Mouse (Mus musculus) frontal cortex, postnatal 14 days (tissue): ENCODE measurements around the gene Kif18b.

Experiments used
- DNase-seq, 2 experiments: peaks; one replicate each; pipeline ENCODE4 v3.0.0; 2022; ENCODE audit warnings: low spot score in 2 of 2

The Kif18b gene

GRCm38 (mm10) chr11:102937529-102938182 lies 12.7 kb upstream of the Kif18b start:
- DNase-seq, result no peak

- no peak for DNase-seq
Measured at GRCm38 (mm10) chr11:102936272-102936671, 11.3 kb upstream of the Kif18b start.

DNA sequence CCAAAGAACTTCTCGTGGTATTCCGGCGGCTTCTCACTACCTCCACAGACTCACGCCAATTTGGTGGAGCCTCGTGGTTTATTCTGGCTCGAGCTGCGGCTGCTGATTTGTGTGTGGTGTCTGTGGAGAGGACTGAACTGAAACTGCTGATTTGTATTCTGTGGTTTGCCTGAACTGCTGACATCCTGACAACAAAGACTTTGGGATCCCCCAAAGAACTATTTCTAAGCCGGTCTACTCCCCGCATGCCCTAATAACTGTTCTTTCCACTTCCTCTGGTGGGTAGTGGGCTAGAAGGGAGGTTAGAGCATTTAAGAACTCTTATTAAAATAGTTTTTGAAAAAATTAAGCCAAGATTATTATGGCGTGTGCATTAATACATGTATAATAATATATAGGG lies 5.7 kb upstream of the Kif18b start:
- no peak for DNase-seq

DNA sequence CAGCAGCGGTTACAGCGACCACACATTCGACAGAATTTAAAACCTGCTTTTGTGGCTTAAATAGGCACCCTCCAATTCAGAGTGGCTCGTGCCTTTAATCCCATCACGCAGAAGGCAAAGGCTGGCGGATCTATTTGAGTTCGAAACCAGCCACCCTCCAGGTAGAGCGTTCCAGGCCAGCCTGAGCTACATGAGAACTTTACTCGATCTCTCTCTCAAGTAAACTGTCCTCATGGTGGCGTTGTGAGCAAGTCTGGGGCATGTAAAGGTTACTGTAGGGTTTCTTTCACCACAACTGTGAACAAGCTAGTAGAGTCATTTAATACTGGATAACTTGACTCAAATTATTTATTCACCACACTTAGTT lies 410 bp upstream of the Kif18b start:
- no peak for DNase-seq

DNA sequence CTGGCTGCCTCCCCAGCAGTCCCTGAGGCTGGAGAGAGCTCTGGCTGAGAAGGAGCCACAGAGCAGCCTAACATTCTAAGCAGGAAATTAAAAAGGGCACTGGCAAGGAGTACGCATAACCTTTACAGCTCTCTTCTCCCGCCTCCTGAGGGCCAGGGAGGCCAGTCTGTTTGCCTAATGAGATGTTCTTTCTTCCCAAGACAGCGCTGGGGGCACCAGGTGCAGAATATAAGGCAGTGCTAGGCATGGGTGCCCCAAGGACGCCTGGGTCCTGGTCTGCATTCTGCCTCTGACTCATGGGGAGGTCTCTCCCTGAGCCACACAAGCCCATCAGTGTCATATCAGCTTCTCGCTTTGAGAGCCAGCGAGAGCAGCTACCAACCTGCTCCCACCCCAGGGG lies 3.4 kb downstream of the Kif18b start:
- DNase-seq, result no peak

- no peak for DNase-seq
Measured at GRCm38 (mm10) chr11:102918077-102918476, 6.8 kb downstream of the Kif18b start.

DNA sequence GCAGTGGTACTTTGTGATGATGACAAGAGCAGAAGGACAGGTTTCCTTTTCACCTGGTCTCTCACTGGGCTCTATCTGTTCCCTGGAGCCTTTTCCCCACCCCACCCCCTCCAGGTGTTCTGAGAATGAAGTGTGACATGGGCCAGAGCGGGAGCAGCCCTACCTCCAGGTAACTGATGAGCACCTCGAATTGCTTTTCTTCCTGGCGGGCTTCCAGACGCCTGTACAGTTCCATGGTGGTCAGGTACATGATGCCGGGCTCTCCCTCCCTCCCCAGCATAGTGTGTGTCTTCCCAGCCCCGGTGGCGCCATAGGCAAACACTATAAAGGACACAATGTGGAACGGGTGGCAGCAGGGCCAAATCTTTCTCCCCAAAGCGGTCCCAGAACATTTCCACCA lies 9.5 kb downstream of the Kif18b start:
- DNase-seq, result no peak

DNA sequence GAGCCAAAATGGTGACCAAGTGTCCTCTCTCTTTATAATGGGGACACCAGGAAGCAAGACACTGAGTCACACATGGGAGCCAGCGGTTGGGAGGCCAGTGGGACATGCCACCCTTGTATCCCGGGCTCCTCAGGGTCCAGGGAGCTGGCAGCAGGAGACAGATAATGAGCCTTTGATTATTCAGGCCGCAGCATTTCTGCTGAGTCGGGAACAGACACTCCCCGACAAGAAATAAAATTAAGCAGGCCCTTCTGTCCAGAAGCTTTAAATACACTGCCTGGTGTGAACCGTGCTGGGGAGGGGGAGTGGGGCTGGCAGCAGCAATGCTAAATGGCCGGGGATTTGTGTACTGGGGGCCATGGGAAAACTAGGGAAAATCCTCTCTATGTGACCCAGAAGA lies 13.5 kb downstream of the Kif18b start:
- no peak for DNase-seq

- no peak for DNase-seq
Measured at GRCm38 (mm10) chr11:102903654-102904053, 21.3 kb downstream of the Kif18b start.

DNA sequence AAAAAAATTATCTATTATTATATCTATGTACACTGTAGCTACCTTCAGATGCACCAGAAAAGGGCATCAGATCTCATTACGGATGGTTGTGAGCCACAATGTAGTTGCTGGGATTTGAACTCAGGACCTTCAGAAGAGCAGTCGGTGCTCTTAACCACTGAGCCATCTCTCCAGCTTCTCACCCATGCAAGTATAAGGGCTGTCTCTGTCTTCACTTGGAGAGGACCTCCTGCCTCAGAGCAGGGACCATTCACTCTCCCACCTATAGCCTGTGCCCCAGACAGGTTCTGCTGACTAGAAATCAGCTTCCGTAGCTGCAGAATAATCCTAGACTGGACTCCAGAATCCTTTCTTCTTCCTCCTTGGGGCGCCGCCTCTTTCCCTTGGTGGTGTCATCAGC lies 22.8 kb downstream of the Kif18b start:
- no peak for DNase-seq

GRCm38 (mm10) chr11:102901199-102901598 lies 23.7 kb downstream of the Kif18b start:
- no peak for DNase-seq

GRCm38 (mm10) chr11:102900763-102901162 lies 24.2 kb downstream of the Kif18b start, which contains the start of gene Gfap:
Gene Gfap, minus strand, starts transcription at chr11:102900912.
- peak in 1 of 2 experiments; percentile 79 for DNase-seq

DNA sequence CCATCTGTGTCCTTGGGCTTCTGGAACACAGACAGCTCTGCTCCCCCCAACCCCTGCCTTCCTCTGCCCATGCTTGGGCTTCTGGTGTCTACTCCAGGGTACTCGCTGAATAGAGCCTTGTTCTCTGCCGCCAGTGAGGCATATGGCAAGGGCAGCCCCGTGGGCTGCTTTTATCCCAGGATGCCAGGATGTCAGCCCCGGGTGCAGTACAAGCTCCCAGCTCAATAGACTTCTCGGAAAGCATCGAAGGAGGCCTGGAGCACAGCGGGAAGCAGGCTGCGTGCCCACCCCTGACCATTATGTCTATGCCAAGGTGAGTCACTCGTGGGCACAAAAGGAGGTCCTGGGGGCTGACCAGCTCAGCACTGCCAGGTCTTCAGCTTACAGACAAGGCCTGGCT lies 26.5 kb downstream of the Kif18b start:
- DNase-seq, result peak; percentile 22 to 44

GRCm38 (mm10) chr11:102896641-102897040 lies 28.3 kb downstream of the Kif18b start:
- no peak for DNase-seq

- no peak for DNase-seq
Measured at GRCm38 (mm10) chr11:102895779-102896178, 29.1 kb downstream of the Kif18b start.

DNA sequence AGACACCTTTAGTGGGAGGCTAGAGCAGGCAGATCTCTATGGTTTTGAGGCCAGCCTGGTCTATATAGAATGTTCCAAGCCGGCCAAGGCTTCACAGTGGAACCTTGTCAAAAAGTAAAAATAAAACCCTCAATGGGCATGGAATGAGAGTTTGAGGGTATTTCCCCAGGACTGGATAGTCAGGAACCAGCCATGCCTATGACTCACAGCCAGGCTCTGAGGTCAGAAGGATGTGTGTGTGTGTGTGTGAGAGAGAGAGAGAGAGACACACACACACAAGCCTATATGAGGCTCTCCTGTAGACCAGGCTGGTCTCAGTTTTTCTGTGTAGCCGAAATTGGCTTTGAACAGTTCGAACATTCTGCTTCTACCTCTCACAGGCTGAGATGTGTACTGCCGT lies 30.2 kb downstream of the Kif18b start:
- no peak for DNase-seq

DNA sequence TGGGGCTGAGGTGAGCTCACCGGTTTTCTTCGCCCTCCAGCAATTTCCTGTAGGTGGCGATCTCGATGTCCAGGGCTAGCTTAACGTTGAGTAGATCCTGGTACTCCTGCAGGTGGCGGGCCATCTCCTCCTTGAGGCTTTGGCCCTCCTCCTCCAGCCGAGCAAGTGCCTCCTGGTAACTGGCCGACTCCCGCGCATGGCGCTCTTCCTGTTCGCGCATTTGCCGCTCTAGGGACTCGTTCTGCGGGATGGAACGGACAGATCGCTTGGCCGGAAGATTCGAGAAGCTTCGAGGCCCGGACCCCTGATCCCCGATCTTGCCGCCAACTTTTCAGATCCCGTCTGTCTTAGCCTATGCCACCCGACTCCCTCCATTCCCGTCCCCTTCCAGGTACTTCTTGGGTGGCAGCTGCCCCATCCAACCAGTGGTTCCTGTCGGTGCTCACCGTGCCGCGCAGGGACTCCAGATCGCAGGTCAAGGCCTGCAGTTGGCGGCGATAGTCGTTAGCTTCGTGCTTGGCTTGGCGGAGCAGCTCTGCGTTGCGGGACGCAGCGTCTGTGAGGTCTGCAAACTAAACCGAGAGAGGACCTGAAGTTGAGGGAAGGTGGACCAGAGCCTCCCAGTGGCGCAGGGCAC lies 31.8 kb downstream of the Kif18b start:
- no peak for DNase-seq

DNA sequence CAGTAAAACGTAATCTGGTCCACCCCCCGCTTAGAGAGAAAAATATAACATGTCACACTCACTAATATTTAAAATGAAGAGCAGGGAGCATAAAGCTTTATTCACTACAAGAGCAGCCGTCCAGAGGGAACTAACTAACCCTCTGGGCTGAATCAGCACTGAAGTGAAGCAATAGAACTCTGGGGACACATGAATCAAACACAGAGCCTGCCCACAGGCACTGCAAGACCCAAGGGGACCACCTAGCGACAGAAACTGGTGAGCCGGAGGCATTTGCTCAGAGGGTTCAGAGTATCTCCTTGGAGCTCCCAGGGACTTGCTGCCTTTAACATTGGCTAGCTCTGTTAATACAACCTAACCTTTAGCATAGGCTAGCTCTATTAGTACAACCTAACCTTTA lies 34.8 kb downstream of the Kif18b start:
- no peak for DNase-seq

GRCm38 (mm10) chr11:102888135-102888534 lies 36.8 kb downstream of the Kif18b start:
- DNase-seq, result peak in 1 of 2 experiments; percentile 35

GRCm38 (mm10) chr11:102887433-102887832 lies 37.5 kb downstream of the Kif18b start:
- DNase-seq, result no peak

DNA sequence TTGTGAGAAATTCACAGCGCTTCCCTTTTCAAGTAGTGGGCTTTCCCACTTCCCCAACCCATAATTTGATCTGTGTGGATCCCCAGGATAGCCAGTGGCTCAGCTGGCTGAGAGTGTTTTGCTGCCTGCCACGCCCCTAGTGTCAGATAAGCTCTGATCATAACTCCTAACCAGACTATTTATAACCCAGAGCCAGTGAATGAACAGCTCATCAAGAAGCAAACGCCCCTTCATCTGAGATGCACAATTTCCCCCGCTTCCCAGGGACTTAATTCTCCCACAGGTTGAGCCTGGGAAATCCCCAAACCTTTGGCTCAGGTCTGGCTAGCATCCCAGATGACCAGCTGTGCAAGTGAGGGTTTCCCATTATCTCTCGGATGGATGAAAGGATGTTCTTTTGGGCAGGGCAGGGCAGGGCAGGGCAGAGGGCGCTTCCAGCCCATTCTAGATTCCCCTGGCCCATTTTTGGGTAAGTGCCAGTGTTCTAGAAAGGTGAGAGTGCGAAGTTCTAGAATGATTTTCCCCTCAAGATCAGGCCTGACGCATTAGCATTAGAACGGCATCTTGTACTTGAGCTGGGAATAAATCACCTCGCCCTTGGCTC lies 40.2 kb downstream of the Kif18b start, which contains the start of gene Fam187a:
Gene Fam187a (plus strand): TSS at position 554 of the 604 bp plus-strand sequence.
- no peak for DNase-seq

GRCm38 (mm10) chr11:102881314-102882198 lies 43.4 kb downstream of the Kif18b start:
- DNase-seq, result no peak
